Mouse (Mus musculus) kidney, adult 2 months (tissue): ENCODE data around the gene Cfap97d1. TPM values are rescaled to one million over a fixed set of nuclear protein-coding genes. Genes with fewer than 3 reads are reported as not detected.
A peak's percentile ranks its signal among the peaks of the same experiment; 100 is the strongest.

Experiments used
- DNase-seq: peaks from one replicate; pipeline ENCODE4 v3.0.0; 2021
- H3K27ac ChIP-seq: fragments of 200-500 bp; 2 replicates; pipeline ENCODE4 v1.5.1; 2012; ENCODE audit warnings: low read depth, low read length, control low read depth, inconsistent platforms; ENCODE audit not compliant: insufficient read depth
- H3K27me3 ChIP-seq: fragments of 200-500 bp; replicated peaks from 2 replicates; pipeline ENCODE4 v1.6.1; 2012; ENCODE audit warnings: mild to moderate bottlenecking, moderate library complexity, low read length, inconsistent platforms; ENCODE audit not compliant: control insufficient read depth, insufficient read depth
- H3K36me3 ChIP-seq: fragments of 200-500 bp; 2 replicates; pipeline ENCODE4 v1.6.1; 2012; ENCODE audit warnings: mild to moderate bottlenecking, moderate library complexity, low read length, inconsistent platforms; ENCODE audit not compliant: control insufficient read depth, insufficient read depth
- H3K4me1 ChIP-seq: fragments of 200-500 bp; 2 replicates; pipeline ENCODE4 v1.6.1; 2011; ENCODE audit warnings: low read length; ENCODE audit not compliant: control insufficient read depth, insufficient read depth
- H3K4me3 ChIP-seq: fragments of 200-500 bp; 2 replicates; pipeline ENCODE4 v1.5.1; 2011; ENCODE audit warnings: mild to moderate bottlenecking, low read depth, low read length, control low read depth; ENCODE audit not compliant: insufficient read depth
- CTCF ChIP-seq: fragments of 200-500 bp; conservative IDR thresholded peaks from 2 replicates; pipeline ENCODE4 v1.5.1; 2011; ENCODE audit warnings: low read depth, mild to moderate bottlenecking, control low read depth, low read length, moderate library complexity, mixed read lengths; ENCODE audit not compliant: insufficient read depth, insufficient read length
- POLR2A ChIP-seq: fragments of 200-500 bp; IDR thresholded peaks from one replicate; pipeline ENCODE4 v1.6.1; 2011; ENCODE audit warnings: low read depth, low read length, control low read depth
- WGBS: fragments of 180-500 bp; shearing (Covaris S2); methylation state at CpG from one replicate; pipeline ENCODE4 v1.1.7; 2018; 5-methylcytosine and 5-hydroxymethylcytosine counted together
- polyA plus RNA-seq: library from polyadenylated mRNA; depleted of rRNA; stranded (reverse); fragments of >200 nt; gene quantifications from 2 replicates; pipeline ENCODE4 v1.2.3, GENCODE M21; 2012

Cfap97d1 gene
- polyA plus RNA-seq, 1 experiment = not detected

DNA sequence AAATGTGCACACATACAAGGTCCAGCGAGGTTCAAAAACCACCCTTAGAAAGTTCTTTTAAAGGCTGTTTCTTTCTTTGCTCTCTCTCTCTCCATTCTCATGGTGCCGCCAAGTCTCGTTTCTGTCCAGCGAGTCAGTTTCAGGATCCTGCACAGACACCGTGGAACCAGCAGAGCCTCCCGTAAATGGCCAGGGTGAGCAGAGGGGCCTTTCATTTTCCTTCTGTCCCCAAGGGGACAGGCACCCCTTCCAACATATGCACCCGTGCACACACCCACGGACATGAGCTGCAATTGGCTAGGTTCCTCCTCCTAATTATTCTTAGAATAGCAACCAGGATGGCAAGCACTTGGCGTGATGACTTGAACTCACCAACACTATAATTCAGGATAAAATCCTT lies 10.6 kb upstream of the Cfap97d1 start:
- no peak for DNase-seq
- Histone ChIP-seq H3K36me3 (no peaks in the 10 kb centered on the region; the same call in 1 of the 2 replicates), H3K4me3 (no peak overlapping the region), H3K27me3 (no peaks in the 10 kb centered on the region), H3K4me1 (peaks cover 3% of the 10 kb centered on the region; the same call in 1 of the 2 replicates), H3K27ac (no peak overlapping the region)
- TF ChIP-seq POLR2A = no peak
- TF ChIP-seq CTCF = no peak
- 85% methylated on average over 9 of the region's 9 CpGs for WGBS

DNA sequence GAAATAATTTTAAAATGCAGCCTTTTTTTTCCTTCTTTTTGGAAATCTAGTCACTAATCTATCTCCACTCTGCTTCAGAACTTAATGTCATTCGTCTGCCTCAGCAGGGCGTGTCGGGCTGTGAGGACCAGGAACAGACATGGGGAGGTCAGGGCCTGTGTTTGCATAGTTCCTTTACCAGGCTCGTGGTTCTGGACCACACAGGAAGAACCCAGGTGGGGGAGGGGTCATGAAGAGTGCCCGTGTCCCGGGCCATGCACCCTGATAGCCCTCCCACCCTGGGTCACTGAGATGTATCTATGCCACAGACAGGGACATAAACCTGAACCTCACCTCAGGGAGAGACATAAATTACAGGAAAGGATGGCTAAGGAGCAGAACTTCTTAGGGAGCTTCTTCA lies 9.9 kb upstream of the Cfap97d1 start:
- Histone ChIP-seq H3K4me3 (no peak overlapping the region), H3K36me3 (no peaks in the 10 kb centered on the region; the same call in 1 of the 2 replicates), H3K27ac (no peak overlapping the region), H3K4me1 (peaks cover 3% of the 10 kb centered on the region; the same call in 1 of the 2 replicates), H3K27me3 (no peaks in the 10 kb centered on the region)
- TF ChIP-seq CTCF = no peak
- no peak for TF ChIP-seq POLR2A
- 71% methylated on average over 6 of the region's 6 CpGs for WGBS
- DNase-seq = no peak

DNA sequence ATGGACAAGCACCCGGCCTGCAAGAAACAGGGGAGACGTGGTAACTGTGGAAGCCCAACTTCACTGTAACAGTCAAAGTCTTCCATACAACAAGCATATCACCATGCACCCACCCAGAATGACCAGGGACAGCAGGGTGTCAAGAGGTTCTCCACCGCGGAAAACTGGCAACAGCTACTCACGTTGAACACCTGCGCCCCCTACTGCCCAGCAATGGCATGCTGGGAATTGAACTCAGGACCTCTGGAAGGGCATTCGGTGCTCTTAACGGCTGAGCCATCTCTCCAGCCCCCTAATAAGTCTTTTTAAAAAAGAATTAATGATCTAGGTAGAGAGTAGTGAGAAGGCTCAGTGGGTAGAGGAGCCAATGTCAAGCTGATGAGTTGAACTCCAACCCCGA lies 9.2 kb upstream of the Cfap97d1 start:
- 61% methylated on average over 9 of the region's 9 CpGs for WGBS
- Histone ChIP-seq H3K4me3 (no peak overlapping the region), H3K36me3 (no peaks in the 10 kb centered on the region; the same call in 1 of the 2 replicates), H3K27ac (no peak overlapping the region), H3K27me3 (no peaks in the 10 kb centered on the region), H3K4me1 (peaks cover 3% of the 10 kb centered on the region; the same call in 1 of the 2 replicates)
- peak; percentile 25 for DNase-seq
- TF ChIP-seq POLR2A (no peak), CTCF (peak; percentile 61)

DNA sequence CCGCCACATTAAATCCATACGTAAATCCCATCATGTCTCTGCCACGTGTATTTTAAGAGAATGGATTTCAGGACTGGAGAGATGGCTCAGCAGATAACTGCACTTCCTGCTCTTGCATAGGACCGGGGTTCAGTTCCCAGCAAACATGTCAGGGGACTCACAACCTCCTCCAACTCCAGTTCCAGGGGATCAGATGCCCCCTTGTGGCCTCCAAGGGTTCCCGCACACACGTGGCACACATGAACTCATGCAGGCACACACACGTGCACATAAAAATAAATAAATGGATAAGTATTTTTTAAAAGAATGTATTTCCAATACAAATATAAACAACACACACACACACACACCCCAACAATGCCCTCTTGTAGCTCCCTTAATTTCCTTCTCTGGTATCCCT lies 7.1 kb upstream of the Cfap97d1 start:
- no peak overlapping the region for H3K27ac ChIP-seq
- peaks cover 3% of the 10 kb centered on the region; the same call in 1 of the 2 replicates for H3K4me1 ChIP-seq
- no peaks in the 10 kb centered on the region; the same call in 1 of the 2 replicates for H3K36me3 ChIP-seq
- H3K4me3 ChIP-seq = no peak overlapping the region
- no peaks in the 10 kb centered on the region for H3K27me3 ChIP-seq
- TF ChIP-seq CTCF (0 out of 2 replicates have a peak, but pooled peaks have one; percentile 5), POLR2A (no peak)
- DNase-seq = no peak
- WGBS = 93% methylated on average over 7 of the region's 7 CpGs

DNA sequence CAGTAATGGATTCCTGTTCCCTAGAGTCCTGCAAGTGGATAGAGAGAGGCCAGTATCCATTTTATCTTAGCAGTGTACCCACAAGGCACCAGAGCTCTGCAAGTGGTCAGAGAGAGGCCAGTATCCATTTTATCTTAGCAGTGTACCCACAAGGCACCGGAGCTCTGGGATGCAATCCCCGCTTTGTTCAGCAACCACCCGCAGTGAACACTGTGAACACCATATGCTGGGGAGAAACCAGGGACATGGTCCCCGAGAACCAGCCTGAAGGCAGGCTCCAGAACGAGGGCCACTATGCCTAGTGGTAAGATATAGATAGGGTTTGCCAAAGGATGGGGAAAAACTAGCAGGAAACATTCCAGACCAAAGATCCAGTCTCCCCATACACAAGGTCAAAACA lies 4.9 kb upstream of the Cfap97d1 start:
- TF ChIP-seq CTCF = no peak
- TF ChIP-seq POLR2A = no peak
- H3K27me3 ChIP-seq = no peaks in the 10 kb centered on the region
- WGBS = 95% methylated on average over 5 of the region's 5 CpGs
- H3K4me1 ChIP-seq = peaks cover 6% of the 10 kb centered on the region; the same call in 1 of the 2 replicates
- H3K4me3 ChIP-seq = no peak overlapping the region
- no peaks in the 10 kb centered on the region; the same call in 1 of the 2 replicates for H3K36me3 ChIP-seq
- no peak for DNase-seq
- H3K27ac ChIP-seq = no peak overlapping the region

DNA sequence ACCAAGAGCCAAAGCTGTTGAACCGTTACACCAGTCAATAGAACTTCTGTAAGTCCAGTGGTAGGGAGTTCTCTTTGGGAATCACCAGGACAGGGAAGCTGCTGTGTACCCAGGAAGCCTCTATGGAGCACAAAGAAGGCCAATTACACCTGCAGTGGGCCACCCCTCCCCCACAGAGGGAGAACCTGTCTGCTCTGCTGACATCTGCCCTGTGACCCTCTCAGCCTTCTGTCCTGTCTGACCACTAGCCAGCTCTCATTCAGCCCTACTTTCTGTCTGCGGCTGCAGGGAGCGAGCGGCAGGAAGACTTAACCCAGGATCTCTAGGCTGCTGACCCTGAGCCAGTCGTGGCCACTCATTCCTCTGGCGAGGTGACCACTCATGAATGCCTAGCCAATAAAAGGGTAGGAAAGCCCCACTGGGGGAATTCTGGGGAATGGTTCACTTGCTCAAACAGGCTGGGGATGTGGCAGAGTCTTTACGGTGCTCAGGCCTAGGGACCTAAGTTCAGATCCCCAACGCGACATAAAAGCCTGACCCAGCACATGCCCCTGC lies 3.4 kb upstream of the Cfap97d1 start:
- TF ChIP-seq POLR2A = no peak
- no peak for TF ChIP-seq CTCF
- Histone ChIP-seq H3K36me3 (no peaks in the 10 kb centered on the region; the same call in 1 of the 2 replicates), H3K4me3 (no peak overlapping the region), H3K4me1 (peaks cover 6% of the 10 kb centered on the region; the same call in 1 of the 2 replicates), H3K27ac (no peak overlapping the region), H3K27me3 (no peaks in the 10 kb centered on the region)
- DNase-seq = peak; percentile 38
- WGBS = 77% methylated on average over 9 of the region's 9 CpGs

DNA sequence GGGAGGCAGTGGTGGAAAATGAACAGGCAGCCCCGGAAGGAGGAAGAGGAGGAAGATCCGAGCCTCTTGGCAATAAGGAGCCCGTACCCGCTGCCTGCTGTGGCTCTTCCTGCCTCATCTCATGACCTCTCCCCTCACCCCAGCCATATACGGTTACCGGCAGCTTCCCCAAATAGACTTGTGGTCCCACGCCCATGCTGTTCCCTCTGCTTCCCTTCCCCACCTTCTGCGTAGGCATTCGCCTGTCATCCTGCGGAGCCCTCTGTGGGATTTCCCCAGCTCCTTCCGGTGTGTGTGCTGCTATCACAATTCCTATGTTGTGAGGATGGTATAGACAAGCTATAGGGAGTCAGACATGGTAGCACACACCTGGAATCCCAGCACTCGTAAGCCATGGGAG lies 2.2 kb upstream of the Cfap97d1 start:
- WGBS = 77% methylated on average over 12 of the region's 12 CpGs
- no peaks in the 10 kb centered on the region for H3K27me3 ChIP-seq
- no peak for TF ChIP-seq CTCF
- no peak for TF ChIP-seq POLR2A
- peak overlapping the region; percentile 72 for H3K27ac ChIP-seq
- no peak overlapping the region for H3K4me3 ChIP-seq
- peaks cover 6% of the 10 kb centered on the region; the same call in 1 of the 2 replicates for H3K4me1 ChIP-seq
- no peaks in the 10 kb centered on the region; the same call in 1 of the 2 replicates for H3K36me3 ChIP-seq
- DNase-seq = peak; percentile 45
